Mouse (Mus musculus) large intestine, adult 2 months (tissue): Measurements from ENCODE around the gene D630039A03Rik. TPM values are rescaled to one million over a fixed set of nuclear protein-coding genes. Genes with fewer than 3 reads are reported as not detected.
"Not testable (repeated sequence)": the region's sequence is repeated elsewhere in the genome, so short reads cannot be mapped to it uniquely, and the experiment has no call there.

Experiments
- DNase-seq: peaks from one replicate; pipeline ENCODE4 v3.0.0-alpha.2; 2012; ENCODE audit warnings: low read depth, low spot score
- WGBS: fragments of 180-500 bp; shearing (Covaris S2); methylation state at CpG from one replicate; pipeline ENCODE4 v1.1.7; 2018; 5-methylcytosine and 5-hydroxymethylcytosine counted together
- polyA plus RNA-seq: library from polyadenylated mRNA; depleted of rRNA; stranded (reverse); fragments of >200 nt; gene quantifications from 2 replicates; pipeline ENCODE4 v1.2.3, GENCODE M21; 2012

D630039A03Rik gene
- polyA plus RNA-seq, 1 experiment: 13.7 TPM

DNA sequence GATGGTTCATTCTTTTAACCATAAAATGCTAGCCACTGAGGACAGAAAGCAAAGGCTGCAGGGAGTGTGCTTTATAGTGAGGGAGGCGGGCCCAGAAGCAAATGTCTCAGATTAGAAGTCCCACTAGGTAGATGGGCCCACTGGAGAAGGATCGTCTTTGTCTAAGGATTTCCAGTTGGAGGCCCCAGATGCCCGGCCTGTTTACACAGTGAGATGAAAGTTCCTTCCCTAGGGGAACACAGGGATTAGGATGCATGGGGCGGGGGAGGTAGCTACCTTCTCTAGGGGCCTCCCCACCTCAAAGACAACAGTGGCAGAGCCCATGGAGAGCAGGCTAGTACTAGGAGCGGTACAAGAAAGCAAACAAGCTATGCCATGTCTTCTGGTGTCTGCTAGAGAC, 21.0 kb downstream of the D630039A03Rik start:
- 44% methylated on average over 5 of the region's 5 CpGs for WGBS
- no peak for DNase-seq

DNA sequence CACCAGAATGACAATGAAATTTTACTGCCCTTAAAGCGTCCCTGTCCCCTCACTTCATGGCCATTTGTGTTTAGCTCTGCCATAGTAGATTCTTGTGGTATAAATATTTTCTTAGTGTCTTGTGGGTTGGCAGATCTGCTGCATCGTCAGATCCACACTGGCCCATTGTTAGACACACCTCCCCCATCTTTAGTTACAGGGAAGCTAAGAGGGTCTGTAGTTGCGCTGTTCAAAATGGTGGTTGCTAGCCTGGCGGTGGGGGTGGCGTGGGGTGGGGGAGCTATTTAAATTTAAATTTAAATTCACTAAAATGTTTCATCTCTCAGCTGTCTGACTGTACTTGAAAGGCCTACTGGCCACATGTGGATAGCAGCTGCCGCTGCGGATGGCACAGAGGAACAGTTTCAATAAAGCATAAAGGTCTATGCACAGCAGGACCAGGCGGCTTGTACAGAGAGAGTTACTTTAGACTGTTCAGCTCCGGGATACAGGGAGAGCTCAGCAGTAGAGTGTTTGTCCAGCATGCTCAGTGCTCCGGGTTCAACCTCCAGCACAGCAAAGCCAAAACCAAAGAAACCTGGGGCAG, 24.0 kb downstream of the D630039A03Rik start:
- DNase-seq: no peak
- 86% methylated on average over 10 of the region's 10 CpGs for WGBS

DNA sequence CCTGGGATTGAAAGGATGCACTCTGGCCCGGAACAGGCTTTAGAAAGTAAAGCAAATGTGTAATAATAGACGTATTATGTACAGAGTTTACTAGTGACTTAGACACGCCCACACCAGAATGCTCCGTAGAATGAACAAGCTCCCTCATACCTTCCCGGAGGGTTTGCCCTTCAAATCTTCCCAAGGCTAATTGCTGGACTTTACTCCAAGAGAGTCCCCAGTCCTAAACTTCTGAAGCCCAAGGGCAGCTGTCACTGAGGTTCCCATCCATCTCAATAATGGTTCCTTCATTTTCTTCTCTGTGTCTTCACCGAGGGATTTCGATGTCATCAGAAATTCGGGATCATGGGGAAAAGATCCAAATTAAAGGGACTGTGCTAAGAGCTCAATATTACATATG, 26.3 kb downstream of the D630039A03Rik start:
- no peak for DNase-seq
- 54% methylated on average over 8 of the region's 8 CpGs for WGBS

GRCm38 (mm10) chr4:57888978-57889377, 27.1 kb downstream of the D630039A03Rik start:
- 100% methylated on average over 1 of the region's 1 CpGs for WGBS
- not testable (repeated sequence) for DNase-seq

- DNase-seq: no peak
- WGBS: 87% methylated on average over 2 of the region's 2 CpGs
These were observed 27.9 kb downstream of the D630039A03Rik start for GRCm38 (mm10) chr4:57888246-57888645.

DNA sequence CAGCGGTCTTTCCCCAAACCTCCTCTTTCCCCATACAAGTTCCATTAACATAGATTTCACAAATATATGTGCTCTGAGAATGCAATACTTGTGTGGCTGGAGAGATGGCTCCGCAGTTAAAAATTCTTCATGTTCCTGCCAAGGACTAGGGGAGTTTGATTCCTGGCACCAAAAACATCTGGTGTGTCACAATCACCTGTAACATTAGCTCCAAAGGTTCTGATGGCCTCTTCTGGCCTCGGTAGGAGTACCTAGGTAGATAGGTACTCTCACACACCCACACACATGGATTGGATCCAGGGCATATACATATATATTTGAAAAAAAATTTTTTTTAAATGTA, 29.2 kb downstream of the D630039A03Rik start:
- 90% methylated on average over 3 of the region's 3 CpGs for WGBS
- DNase-seq: no peak

GRCm38 (mm10) chr4:57886066-57886887, 29.8 kb downstream of the D630039A03Rik start:
- 55% methylated on average over 11 of the region's 11 CpGs for WGBS
- DNase-seq: no peak

DNA sequence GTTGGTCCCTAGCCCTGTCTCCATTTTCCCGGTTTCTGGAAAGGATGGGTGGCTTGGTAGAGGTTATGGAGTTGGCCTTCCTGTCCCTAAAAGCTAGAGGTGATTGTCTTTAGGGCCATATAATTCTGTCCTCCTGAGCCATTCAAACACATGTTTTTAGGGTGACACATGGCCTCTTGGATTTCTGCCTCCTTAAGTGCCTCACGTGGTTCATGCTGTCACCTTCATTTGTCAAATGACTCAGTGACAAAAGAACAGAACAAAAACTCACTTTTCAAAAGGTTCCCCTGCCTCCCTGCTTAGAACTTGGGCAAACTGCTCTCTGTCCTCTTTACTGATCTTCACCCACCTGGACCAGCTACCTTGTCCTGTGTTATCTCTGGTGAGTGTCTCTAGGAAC, 30.9 kb downstream of the D630039A03Rik start:
- no peak for DNase-seq
- 69% methylated on average over 2 of the region's 2 CpGs for WGBS

DNA sequence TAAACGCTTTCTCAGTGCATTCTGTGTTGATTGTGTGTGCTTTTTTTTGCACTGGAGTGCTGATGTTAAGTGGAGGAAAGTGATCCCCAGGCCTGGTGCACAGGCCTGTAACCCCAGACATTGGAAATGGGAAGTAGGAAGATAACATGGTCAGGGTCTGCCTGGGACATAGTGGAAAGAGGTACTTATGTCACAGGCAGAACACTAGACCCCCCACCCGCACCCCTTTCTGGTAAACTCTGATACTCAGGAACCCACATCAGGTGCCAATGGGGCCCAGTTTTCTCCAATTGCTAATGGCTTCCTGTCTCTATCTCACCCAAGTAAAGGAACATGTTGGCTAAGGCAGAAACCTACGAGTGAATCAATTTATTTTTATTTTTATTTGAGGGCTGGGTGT, 31.6 kb downstream of the D630039A03Rik start:
- DNase-seq: no peak
- WGBS: 80% methylated on average over 3 of the region's 3 CpGs

GRCm38 (mm10) chr4:57883520-57884421, 32.3 kb downstream of the D630039A03Rik start:
- 54% methylated on average over 7 of the region's 7 CpGs for WGBS
- DNase-seq: no peak

DNA sequence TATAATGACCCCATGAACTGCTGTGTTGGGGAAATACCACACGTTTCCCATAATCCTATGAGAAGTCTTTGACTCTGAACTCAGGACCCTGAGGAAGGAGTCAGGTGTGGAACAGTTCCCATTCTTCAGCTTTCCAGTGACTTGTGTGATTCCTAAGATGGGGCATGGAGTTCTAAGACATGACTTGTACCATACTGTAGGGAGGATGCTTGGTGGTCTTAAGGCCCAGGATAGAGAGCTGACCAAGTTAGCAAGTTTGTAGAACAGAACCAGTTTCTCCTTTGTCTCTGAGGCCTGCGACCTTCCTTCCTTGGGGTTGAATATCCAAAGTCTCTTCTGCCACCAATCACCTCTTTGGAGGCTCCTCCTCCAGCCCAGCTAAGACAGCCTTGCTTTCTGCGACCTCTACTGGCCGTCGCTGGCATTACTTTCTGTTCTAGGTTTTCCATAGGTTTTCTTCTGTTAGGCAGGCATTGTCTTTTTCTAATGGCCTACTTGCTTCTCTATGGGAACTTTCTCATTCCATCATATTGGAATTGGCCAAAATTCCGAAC, 36.2 kb downstream of the D630039A03Rik start:
- 8% methylated on average over 6 of the region's 6 CpGs for WGBS
- DNase-seq: peak; percentile 59

GRCm38 (mm10) chr4:57879137-57879536, 37.0 kb downstream of the D630039A03Rik start:
- DNase-seq: no peak
- 91% methylated on average over 5 of the region's 5 CpGs for WGBS

DNA sequence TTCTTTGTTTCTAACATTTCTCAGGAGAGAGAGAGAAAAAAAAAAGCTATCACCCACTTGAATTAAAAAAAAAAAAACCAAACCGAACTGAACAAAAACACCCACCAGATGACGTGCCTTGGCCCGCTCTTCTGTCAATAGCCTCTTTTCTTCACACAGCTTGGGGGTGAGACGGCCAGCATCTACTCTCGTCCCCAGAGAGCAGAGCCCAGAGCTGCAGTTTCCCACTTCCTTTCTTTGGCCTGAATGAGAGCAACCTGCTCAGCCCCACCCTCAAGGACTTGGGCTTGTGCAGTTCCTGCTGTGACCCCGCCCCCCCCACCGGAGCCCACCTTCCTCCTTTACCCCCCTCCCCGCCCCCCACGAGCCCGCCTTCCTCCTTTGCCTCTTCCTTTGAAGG, 48.6 kb downstream of the D630039A03Rik start:
- WGBS: 65% methylated on average over 10 of the region's 10 CpGs
- DNase-seq: no peak

DNA sequence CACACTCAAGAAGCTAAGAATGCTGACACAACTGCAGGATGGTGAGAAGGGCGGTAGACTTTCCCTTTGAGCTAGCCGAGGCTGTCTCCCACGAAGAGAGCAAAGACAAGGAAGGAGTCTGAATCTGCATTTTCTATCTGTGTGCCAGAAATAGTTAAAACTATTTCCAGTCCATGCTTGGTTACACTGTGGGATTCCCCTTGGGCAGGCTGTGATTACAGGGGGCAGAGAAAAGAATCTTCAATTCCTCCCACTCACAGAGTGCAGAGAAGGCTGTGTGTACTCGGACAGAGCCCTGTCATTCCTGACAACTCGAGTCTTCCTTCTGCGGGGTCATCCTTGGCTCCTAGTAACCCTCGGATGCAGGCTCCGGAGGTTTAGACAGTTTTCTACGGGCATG, 49.1 kb downstream of the D630039A03Rik start:
- WGBS: 60% methylated on average over 9 of the region's 9 CpGs
- DNase-seq: no peak

GRCm38 (mm10) chr4:57866088-57866487, 50.0 kb downstream of the D630039A03Rik start:
- WGBS: 23% methylated on average over 2 of the region's 2 CpGs
- no peak for DNase-seq

DNA sequence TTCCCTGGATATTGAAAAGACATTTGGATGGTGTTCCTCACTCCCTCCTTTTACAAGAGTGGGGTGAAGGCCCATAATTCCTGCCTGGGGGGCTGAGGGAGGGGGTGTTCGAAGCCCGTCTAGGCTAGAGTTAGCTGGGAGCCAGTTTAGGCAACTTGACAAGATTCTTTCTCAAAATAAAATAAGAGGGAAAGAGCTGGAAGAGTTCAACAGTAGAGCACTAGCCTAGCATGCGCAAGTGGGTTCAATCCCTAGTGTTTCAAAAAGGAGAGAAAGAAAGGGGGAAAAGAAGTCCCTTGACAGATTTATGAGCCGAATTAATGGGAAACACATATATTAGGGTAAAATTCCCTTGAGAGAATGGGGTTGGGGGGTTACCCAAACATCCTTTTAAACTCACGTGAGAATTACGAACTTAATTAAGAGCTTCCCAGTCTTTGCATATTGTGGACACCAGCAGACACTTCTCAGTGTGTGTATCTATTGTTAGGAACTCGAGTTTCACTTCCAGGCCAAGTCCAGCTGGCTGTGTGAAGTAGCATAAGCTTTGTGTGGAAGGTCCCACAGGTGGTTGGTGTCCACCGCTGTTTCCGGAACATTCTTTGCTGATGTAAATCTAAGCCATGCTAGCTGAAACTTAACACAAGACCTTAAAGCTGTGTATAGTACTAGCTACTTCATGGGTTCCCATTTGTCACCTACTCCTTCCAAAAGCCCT, 53.7 kb downstream of the D630039A03Rik start:
- WGBS: 63% methylated on average over 9 of the region's 9 CpGs
- DNase-seq: no peak

DNA sequence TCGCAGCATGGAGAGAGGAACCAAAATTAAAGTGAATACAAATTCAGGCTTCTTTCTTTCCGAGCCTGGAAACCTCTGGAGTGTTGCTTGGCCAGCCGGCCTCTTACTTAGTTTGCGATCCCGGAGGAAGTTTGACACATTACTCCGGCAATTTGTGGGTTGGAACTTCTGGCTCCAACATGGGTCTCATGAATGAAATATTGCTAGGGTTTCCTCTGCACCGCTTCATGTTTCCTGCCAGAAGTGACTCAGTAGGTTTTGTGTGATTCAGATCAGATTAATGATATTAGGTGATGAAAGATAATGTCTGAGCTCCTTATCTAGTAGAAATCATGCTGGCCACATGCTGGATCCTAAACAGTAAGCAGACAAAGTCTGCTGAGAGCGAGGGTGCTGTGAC, 54.2 kb downstream of the D630039A03Rik start:
- WGBS: 64% methylated on average over 8 of the region's 8 CpGs
- DNase-seq: no peak

GRCm38 (mm10) chr4:57861166-57861565, 54.9 kb downstream of the D630039A03Rik start:
- no peak for DNase-seq
- 57% methylated on average over 6 of the region's 6 CpGs for WGBS

DNA sequence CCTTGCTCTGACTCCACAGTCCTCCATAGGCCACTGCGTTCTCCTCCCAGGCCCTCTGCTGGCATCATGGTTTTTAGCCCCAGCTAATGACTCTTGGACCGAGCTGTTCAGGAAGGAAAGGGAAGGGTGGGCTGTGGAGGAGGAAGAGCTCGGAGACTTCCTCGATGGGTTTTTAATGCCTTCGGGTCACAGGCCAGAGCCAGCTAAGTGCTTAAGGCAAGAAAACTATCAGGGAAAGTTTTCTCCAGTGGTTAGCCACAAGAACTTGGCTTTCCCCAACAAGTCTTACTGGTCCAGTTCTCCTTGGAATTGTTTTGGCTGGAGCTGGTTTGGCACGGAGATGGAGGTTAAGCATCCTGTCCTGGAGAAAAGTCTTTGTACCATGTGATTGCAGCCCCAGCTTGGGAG, 55.9 kb downstream of the D630039A03Rik start:
- 63% methylated on average over 6 of the region's 6 CpGs for WGBS
- DNase-seq: no peak
